Mouse (Mus musculus) cerebellum, postnatal 4 days (tissue): ENCODE results near the gene Atoh8.
A peak's percentile ranks its signal among the peaks of the same experiment; 100 is the strongest.

ENCODE experiments used
- DNase-seq, 2 experiments: peaks; one replicate each; pipeline ENCODE4 v3.0.0; 2022; ENCODE audit warnings: low spot score in 2 of 2, mixed read lengths in 1 of 2

Atoh8 gene

DNA sequence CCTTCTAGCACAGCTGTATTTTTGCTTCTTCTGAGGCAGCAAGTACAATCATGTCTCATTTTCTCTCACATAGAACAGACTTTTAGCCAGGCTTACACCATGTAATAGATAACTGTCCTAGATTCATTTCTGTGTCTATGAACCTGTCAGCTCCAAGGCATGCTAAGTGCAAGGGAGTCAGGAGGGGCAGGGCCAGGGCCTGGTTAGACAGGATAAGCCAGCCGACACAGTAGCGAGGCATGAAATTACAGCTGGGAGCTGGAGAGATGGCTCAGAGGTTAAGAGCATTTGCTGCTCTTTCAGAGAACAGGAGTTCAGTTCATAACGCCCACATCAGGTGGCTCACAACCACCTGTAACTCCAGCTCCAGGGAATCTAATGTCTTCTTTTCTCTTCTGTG lies 38.7 kb downstream of the Atoh8 start:
- DNase-seq, result no peak

DNA sequence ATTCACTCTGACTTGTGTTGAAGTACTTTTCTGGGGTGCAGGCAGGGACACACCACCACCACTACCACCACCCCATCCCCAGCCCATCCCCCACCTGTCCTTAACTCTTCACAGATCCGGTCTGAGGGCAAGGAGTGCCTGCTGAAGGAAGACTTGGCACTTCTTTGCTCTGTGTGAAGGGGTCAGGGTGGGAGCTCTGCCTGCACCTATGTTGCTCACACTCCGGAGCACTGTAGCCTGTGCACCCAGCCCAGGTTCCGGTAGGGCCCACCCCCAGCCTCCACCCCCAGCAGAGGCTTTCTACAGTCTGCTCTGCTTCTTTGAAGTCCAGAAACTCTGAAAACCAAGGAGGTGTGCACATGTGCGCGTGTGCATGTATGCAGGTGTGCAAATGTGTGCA lies 44.8 kb downstream of the Atoh8 start:
- no peak for DNase-seq

DNA sequence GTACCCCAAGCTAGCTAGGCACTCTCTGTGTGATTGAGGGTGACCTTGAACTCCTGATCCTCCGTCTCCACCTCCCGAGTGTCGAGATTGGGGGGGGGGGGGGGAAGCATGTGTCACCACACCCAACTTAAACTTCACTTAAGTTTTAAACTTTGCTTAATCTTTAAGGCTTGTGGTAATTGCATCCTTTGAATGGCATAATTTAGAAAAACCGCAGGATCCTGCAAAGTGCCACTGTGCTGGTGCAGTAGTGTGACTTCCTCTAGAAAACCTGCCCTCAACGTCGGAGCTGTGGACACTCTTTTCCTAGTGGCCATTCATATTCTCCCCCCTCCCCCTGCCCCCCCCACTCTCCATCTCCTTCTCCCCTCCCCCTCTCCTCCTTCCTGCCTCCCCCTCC lies 45.3 kb downstream of the Atoh8 start:
- no peak for DNase-seq

DNA sequence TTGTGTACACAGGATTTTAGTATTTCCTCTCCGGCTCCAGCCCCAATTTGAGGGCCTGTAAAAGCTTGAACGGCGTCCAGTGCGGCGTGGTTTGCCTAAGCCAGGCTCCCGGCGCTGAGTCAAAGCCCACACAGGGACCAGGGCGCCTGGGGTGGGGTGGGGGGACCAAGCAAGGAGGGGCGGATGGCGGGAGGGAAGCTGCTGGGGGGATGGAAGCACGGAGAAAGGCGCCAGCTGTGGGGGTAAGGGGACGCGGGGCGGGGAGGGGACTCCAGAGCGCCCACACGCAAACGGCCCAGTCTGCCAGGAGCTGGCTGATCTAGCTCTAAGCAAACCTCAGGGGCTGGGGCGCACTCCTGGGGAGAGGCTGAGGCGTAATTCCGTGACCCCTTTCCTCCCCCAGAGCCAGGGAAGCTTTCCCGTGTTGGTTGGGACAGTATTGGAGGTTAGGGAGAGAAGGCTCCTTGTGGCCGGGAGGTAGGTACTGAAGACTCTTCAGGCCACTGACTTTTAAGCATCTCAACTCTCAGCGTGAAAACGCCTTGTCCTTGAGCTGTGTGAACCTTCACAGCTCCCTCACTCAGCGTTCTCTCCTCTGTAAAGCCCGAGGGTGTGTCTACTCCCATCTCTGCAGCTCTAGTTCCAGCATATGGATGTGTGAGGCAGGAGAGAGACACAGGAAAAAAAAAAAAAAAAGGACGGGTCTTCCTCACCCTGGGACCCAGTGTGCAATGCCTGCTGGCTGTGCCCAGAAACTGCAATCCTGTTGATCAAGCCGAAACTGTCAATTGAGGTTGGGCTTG lies 46.1 kb downstream of the Atoh8 start:
- DNase-seq, result no peak

DNA sequence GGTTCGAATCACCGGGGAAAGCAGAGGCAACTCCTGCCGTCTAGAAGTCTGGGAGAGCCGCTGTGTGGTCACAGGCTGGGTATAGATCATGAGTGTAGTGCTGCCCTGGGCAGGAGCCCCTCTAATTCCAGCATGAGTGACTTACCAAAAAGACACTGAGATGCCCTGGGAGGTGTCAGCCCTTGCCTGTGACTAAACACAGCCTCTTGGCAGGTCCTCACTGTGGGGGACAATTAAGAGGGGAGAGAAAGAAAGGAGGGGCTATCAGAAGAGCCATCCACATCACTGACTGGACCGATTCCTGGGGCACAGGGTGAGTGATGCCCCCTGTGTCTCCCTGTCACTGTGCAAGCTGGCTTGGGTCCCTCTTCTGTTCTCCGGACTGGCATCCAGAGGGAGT lies 48.6 kb downstream of the Atoh8 start:
- DNase-seq, result no peak

DNA sequence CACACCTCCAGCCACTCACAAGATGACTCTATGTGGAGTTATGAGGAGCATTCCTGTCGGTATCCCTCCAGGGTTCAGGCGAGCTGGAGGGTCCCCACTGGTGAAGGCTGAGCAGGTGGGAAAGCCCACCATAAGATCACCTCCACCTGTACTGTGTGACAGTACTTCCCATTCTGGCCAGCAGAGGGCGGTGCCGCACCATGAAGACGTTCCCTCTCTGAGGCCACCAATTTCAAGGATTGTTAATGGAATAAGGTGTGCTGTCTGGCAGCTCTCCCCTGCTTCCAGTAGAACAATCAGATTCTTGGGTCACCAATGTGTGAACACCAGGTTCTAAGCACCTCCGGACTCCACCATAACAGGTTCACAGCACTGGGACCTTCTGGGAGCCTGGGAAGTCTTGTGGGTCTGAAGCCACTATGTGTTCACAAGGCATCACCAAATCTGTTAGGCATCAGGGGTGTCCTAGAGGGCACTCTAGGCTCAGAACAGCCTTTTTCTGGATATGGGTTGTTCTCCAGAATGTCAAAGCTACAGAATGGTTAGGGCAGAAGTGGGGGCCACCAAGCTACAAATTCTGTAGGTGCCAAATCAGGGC lies 49.4 kb downstream of the Atoh8 start:
- peak; percentile 86 to 89 for DNase-seq

DNA sequence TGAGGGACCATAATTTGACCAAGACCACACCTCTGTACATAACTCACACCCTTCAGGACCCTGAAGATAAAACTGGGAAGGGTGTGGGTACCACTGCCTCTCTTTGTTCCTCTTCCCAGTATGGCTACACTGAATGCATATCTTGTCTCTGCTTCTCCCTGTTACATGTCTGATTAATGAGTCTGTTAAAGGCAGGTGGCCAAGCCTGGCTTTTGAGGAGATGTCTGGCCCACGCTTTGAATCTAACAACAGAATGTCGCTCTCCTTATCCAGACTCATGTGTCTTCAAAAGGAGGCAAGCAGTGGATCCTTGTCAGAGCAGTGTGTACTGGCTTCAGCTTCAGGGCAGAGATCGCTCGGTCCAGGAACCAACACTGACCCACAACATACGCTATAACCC lies 50.8 kb downstream of the Atoh8 start:
- no peak for DNase-seq

DNA sequence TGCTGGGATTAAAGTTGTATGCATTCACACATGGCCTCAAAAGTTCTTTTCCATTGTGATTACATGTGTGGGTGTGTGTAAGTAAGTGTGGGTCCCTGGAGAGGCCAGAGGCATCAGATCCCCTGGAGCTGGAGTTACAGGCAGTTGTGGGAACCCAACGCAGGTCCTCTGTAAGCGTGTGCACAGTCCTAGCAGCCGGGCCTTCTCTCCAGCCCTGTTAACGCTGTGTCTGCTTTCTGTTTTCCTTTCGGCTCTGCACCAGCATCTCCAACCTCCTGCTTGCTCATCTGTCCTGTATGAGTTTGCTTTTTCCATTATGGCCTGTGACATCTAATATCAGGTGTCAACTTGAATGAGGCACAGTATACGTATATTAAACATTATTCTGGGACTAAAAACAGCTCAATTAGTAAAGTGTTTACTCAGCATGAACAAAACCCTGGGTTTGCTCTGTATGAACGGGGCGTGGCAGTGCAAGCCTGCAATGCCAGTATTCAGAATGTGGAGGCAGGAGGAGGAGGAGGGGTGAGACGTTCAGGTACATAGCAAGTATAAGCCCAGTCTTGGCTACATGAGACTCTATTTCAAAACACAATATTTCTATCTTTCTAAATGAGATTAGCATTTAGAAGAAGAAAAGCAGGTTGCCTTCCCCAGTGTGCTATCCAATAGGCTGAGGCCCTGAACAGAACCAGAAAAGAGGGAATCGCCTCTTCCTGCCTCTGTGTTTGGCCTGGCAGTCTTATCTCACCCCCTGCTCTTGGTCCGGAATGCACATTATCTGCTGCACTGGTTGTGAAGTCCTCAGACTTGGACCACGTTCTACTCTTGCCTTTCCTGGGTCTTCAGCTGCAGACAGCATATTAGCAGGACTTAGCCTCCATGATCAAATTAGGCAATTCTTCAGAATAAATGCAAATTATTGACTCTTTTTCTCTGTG lies 55.5 kb downstream of the Atoh8 start:
- no peak for DNase-seq

DNA sequence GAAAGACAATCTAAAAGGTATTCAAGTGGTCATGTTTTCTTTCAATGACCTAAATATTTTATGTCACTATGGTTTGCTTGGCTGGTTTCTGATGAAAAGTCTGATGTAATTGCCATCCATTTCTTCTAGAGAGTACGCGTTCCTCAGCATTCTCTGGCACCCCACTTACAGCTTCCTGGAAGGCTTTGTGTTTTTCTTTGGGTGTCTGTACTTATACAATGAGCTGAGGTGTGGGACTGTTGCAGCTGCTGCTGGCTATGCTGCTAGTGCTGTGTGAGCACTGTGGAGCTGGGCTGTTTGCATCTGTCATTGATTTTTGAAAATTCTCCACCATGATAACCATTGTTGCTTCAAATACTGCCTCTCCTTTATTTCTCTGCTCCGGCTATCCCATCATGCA lies 56.4 kb downstream of the Atoh8 start:
- DNase-seq, result no peak

DNA sequence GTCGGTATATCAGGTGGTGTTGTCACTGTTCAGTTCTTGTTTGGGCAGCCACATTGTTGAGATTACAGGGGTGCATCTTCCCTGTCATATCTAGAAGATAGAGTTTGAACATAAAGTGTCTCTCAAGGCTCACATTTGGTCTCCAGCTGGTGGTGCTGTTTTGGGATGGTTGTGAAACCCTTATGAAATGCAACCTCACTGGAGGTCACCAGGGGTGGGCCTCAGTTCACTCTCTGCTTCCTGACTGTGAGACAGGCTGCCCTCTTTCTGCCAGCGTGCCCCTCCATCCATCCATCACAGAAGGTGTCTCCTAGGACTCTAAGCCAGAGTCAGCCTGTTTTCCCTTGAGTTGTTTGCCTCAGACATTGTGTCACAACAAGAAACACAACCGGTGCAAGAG lies 58.0 kb downstream of the Atoh8 start:
- DNase-seq, result no peak

DNA sequence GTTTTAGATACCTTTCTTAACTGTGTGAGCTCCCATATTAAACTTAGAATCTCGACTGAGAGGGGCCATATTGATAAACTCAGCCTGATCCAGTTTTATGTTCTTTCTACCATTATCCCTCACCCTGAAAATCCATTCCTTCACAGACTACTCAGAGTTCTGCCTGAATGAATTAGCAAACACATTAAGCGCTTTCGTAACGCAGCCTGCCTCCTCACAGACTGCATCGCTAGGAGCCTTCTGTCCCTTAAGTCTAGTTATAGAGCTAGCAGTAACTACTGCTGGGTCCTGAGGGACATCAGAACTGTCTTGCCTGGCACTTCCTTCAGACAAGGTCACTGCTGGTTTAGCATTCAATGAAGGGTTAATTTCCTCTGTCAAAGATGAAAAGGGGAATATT lies 59.4 kb downstream of the Atoh8 start:
- DNase-seq, result no peak

DNA sequence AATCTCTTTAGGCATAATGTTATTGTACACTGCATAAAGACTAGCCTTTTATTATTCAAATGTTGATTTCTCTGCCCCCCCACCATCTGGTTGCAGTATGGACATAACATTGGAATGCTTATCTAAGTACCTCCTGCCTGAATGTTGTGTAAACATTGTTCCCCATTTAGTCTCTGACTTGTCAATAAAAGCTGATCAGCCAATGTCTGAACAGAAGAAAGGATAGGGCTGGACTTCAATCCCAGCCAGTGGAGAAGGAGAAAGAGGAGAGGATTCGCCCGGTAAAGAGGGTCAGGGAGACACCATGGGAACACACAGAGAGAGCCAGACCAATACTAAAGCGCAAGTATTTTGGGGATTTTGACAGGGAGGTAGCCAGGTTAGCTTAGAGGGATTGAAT lies 60.0 kb downstream of the Atoh8 start:
- DNase-seq, result no peak

DNA sequence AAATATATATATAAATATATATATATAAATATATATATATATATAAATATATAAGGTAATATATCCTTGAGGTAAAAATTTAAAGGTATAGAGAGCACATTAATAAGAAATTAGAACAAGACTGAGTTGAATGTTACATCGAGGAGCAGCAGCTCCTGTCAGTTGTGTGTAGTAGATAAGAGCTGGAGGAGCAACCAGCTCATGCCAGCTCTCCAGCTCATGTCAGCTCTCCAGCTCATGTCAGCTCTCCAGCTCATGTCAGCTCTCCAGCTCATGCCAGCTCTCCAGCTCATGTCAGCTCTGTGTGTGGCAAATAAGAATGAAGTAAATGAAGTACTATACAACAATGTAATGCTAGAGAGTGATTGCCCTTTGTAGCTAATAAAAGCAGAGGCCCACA lies 62.0 kb downstream of the Atoh8 start:
- DNase-seq, result no peak

DNA sequence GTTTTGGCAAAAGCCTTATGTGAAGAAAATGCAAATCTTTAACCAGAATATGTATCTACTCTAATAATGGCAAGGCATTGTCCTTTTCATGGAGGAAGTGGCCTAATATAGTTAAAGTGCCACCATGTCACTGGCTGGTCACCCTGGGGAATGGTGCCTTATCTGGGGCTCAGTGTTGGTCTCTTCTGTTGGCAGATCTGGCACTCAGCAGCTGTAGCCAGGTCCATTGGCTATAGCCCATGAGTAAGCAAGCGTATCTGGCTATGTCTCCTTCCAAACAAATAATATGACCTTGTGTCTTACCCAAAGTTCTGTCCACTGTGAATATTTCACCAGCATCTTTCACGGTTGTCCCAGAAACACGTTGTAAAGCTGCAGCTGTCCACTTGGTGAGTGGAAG lies 64.0 kb downstream of the Atoh8 start:
- no peak for DNase-seq

DNA sequence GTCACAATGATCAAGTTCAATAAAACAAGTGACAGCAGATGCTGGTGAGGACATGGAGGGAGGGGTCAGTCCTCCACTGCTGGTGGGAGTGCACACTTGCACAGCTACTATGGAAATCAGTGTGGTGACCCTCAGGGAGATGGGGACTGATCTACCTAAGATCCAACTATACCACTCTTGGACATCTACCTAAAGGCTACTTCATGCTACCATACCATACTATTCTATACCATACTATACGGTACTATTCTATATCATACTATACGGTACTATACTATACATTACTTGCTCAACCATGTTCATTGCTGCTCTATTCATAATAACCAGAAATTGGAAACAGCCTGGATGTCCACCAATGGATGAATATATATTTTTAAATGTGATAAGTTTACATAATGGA lies 69.5 kb downstream of the Atoh8 start:
- no peak for DNase-seq

DNA sequence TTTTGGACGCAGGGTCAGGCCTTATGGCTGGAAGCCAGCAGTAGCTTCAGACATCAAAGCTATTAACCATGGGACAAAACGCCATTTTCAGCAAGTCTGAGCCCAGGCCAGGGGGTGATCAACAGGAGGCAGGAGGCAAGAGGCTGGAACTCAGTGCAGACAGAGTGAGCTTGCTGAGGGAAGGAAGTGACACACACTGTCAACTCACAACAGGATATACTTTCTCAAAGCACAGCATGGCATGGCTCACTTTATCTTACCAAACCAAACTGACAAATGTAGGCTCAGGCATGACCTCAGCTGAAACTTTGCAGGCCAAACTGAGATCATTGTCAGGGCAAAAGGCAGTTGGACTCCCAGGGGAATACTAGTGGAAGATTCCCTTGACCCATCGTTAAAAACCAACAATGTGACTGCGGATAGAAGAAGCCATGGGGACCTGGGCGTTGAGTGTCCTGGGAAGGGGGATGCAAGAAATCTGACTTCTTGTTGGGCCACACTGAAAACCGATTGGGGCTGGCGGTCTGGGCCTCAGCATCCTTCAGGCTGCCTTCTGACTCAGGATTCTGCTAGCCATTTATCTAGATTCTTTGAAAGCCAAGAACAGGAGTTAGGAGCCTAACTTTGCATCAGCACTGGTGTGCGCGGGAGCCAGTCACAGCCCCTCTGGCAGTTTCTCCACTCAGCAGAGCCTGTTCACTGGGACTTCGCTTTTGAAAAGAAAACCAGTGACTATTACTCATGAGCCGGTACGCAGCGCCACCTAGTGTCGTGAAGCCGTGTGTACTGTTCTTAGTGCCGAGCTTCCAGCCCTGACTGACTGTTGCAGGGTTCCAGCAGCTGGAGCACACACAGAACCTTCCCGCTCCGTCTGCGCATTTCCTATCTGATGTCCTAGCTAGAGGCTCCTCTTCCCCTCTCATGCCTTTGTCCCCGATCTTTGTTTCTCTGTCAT lies 70.8 kb downstream of the Atoh8 start:
- peak; percentile 91 for DNase-seq

DNA sequence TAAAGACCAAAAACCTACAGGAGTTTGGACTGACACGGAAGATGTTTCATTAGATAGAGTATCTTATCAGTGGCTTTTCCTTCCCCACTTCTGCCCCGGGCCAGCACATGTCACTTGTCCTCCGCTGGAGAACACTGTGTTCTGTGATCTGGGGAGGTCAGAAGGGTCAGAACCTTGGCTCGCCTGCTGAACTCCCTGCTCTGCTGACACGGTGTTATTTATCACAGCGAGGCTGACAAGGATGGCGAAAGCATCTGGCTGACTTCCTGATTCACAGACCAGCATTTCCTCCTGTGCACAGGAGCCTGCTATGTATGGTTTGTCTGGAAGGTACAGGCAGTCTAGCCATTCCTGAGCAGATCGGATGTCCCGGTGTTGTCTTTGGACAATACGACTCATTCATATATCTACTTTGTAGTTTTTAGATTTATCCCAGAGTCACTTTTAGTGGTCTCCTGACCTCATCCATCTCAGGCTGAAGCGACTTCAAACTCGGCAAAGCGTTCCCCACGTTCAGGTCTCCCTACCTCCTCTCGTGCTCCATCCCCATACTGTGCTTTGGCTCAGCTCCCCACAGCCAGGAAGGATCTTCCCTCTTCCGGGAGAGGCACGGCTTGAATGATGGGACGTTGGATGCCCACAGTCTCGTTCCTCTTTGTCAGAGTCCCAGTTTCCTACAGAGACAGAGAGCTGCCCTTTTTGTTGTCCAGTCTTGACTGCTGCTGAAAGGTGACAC lies 73.1 kb downstream of the Atoh8 start:
- no peak for DNase-seq

DNA sequence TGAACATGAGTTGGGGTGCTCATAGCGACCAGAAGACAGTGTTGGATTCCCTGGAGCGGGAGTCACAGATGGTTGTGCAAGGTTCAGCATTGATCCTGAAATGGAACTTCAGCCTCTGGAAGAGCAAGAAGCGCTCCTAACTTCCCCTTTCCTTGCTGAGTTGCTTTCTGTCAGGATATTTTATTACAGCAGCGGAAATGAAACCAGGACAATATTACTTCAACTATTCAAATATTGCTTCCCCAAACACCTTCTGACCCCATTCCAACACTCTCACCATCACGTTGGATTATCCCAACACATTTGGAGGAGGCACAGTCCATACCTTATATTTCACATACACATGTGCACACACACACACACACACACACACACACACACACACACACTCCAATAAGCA lies 73.6 kb downstream of the Atoh8 start:
- DNase-seq, result no peak

DNA sequence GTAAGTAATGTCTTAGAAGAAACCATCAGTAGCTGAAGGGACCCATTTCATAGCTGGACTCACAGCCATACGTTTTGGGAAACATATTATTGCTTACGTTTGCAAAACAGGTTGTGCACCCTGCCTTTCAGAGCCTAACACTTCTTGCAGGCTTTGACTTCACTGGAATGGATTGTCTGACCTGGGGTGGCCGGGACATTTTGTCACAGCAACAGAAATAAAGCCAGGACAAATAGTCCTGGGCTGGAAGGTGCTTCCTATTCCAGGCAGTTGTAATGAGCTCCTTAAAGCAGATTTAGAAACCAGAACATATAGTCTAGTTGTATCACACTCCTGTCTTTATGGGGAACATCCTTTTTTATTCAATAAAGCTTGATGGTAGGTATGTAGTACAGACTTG lies 74.4 kb downstream of the Atoh8 start:
- DNase-seq, result no peak

DNA sequence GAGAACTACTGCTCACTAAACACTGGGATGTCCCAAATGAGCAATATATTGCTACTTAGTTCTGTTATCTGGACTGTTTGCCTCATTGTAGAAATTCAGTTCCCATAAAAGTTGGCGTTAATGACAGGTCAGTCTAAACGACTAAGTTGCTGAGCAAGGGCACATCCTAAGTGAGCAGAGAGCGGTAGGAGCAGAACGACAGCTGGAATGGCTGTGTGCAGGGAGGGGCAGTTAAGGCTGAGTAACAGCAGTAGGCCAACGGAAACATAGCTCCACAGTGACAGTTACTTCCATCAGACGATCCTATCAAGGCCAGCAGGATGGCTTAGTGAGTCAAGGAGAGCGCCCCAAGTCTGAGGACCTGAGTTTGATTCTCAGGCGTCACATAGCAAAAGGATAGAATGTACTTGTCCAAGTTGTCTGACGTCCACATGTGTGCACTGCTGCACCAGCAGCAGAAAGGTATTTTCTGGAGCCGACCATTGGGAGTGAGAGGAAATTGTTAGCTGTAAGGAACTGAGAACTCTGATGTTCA lies 75.4 kb downstream of the Atoh8 start:
- no peak for DNase-seq
